Mouse (Mus musculus): ENCODE measurements around the gene Mycbp2.
A peak's percentile ranks its signal among the peaks of the same experiment; 100 is the strongest.

The Mycbp2 gene

GRCm38 (mm10) chr14:103346729-103347505, at the start of gene Mycbp2:
TSS of gene Mycbp2 (minus strand) at chr14:103346814.
- peak; percentile 99 for DNase-seq

- no peak for DNase-seq
Measured at GRCm38 (mm10) chr14:103392391-103392790, 45.8 kb upstream of the Mycbp2 start.

- DNase-seq, result no peak
Measured at GRCm38 (mm10) chr14:103387431-103387830, 40.8 kb upstream of the Mycbp2 start.

- no peak for DNase-seq
Measured at GRCm38 (mm10) chr14:103386871-103387270, 40.3 kb upstream of the Mycbp2 start.

- DNase-seq, result no peak
Measured at GRCm38 (mm10) chr14:103385084-103385610, 38.5 kb upstream of the Mycbp2 start.

GRCm38 (mm10) chr14:103378703-103379102, 32.1 kb upstream of the Mycbp2 start:
- DNase-seq, result no peak

- no peak for DNase-seq
Measured at GRCm38 (mm10) chr14:103376765-103377164, 30.2 kb upstream of the Mycbp2 start.

GRCm38 (mm10) chr14:103375523-103375922, 28.9 kb upstream of the Mycbp2 start:
- DNase-seq, result no peak

GRCm38 (mm10) chr14:103363199-103363598, 16.6 kb upstream of the Mycbp2 start:
- no peak for DNase-seq

- DNase-seq, result no peak
Measured at GRCm38 (mm10) chr14:103356066-103356465, 9.5 kb upstream of the Mycbp2 start.

- DNase-seq, result no peak
Measured at GRCm38 (mm10) chr14:103354396-103355352, 8.1 kb upstream of the Mycbp2 start.

- peak; percentile 64 for DNase-seq
Measured at GRCm38 (mm10) chr14:103345858-103346728, 521 bp downstream of the Mycbp2 start.

GRCm38 (mm10) chr14:103345486-103345857, 1.1 kb downstream of the Mycbp2 start:
- DNase-seq, result no peak

- DNase-seq, result no peak
Measured at GRCm38 (mm10) chr14:103345011-103345410, 1.6 kb downstream of the Mycbp2 start.

- DNase-seq, result no peak
Measured at GRCm38 (mm10) chr14:103343791-103344190, 2.8 kb downstream of the Mycbp2 start.

GRCm38 (mm10) chr14:103341385-103342294, 5.0 kb downstream of the Mycbp2 start:
- no peak for DNase-seq

- DNase-seq, result no peak
Measured at GRCm38 (mm10) chr14:103312926-103313325, 33.7 kb downstream of the Mycbp2 start.

- DNase-seq, result no peak
Measured at GRCm38 (mm10) chr14:103296227-103296626, 50.4 kb downstream of the Mycbp2 start.

- DNase-seq, result no peak
Measured at GRCm38 (mm10) chr14:103286650-103287049, 60.0 kb downstream of the Mycbp2 start.

- no peak for DNase-seq
Measured at GRCm38 (mm10) chr14:103276667-103277066, 69.9 kb downstream of the Mycbp2 start.

GRCm38 (mm10) chr14:103260437-103260836, 86.2 kb downstream of the Mycbp2 start:
- DNase-seq, result no peak
